Mouse (Mus musculus): ENCODE data around the gene Foxa2. TPM values are rescaled to one million over a fixed set of nuclear protein-coding genes. Genes with fewer than 3 reads are reported as not detected.

The Foxa2 gene
- polyA plus RNA-seq, 1 experiment from 2014 or later: not detected

Small RNA genes lying within 50 kb of the gene (microRNA-seq; reads per million reads assigned to microRNA genes)
- not detected for gene Gm27420

Measured in forebrain, embryonic 16.5 days (tissue).